Mouse (Mus musculus) midbrain, embryonic 11.5 days (tissue): Measurements from ENCODE around the gene Yipf2. TPM values are rescaled to one million over a fixed set of nuclear protein-coding genes. Genes with fewer than 3 reads are reported as not detected.

Source experiments
- ATAC-seq: fragments of 200-750 bp; cut with Nextera tagmentation; 2 replicates; pipeline ENCODE4 v1.8.0; 2017; ENCODE audit warnings: moderate TSS enrichment, moderate library complexity; ENCODE audit not compliant: low FRiP score
- DNase-seq: peaks from one replicate; pipeline ENCODE4 v3.0.0; 2015; ENCODE audit warnings: low spot score; ENCODE audit errors: missing footprints
- H3K27ac ChIP-seq: fragments of 300-500 bp; sonication (generic); 2 replicates; pipeline ENCODE4 v1.5.1; 2014; ENCODE audit warnings: low read depth, low read length
- H3K27me3 ChIP-seq: fragments of 300-500 bp; sonication (generic); 2 replicates; pipeline ENCODE4 v1.6.1; 2014; ENCODE audit warnings: mild to moderate bottlenecking, low read length, moderate library complexity, mixed read lengths; ENCODE audit not compliant: control insufficient read depth, insufficient read depth
- H3K36me3 ChIP-seq: fragments of 300-500 bp; sonication (generic); 2 replicates; pipeline ENCODE4 v1.6.1; 2014; ENCODE audit warnings: mild to moderate bottlenecking, low read length, moderate library complexity, mixed read lengths; ENCODE audit not compliant: control insufficient read depth, insufficient read depth
- H3K4me1 ChIP-seq: fragments of 300-500 bp; sonication (generic); 2 replicates; pipeline ENCODE4 v1.6.1; 2014; ENCODE audit warnings: low read length; ENCODE audit not compliant: control insufficient read depth, insufficient read depth
- H3K4me2 ChIP-seq: fragments of 300-500 bp; sonication (generic); 2 replicates; pipeline ENCODE4 v1.6.1; 2014; ENCODE audit warnings: mild to moderate bottlenecking, moderate library complexity
- H3K4me3 ChIP-seq: fragments of 300-500 bp; sonication (generic); 2 replicates; pipeline ENCODE4 v1.5.1; 2014; ENCODE audit warnings: low read depth, low read length
- H3K9ac ChIP-seq: fragments of 300-500 bp; sonication (generic); 2 replicates; pipeline ENCODE4 v1.6.1; 2014; ENCODE audit warnings: low read length
- H3K9me3 ChIP-seq: fragments of 300-500 bp; sonication (generic); 2 replicates; pipeline ENCODE4 v1.6.1; 2016; ENCODE audit warnings: low read length; ENCODE audit not compliant: control insufficient read depth
- WGBS: fragments of 180-500 bp; shearing (Covaris S2); extraction: QIAGEN DNeasy Blood & Tissue Kit; methylation state at CpG from one replicate; pipeline ENCODE4 v1.1.7; 2014; 5-methylcytosine and 5-hydroxymethylcytosine counted together
- polyA plus RNA-seq: library from polyadenylated mRNA; unstranded; fragments of >200 nt; fragmentation: Nextera tagmentation; extraction: Ambion mirVana; gene quantifications from 2 replicates; pipeline ENCODE4 v1.2.1, GENCODE M21; 2014

Yipf2 gene
- polyA plus RNA-seq, 1 experiment from 2014 or later: 14.8 TPM

GRCm38 (mm10) chr9:21591127-21591830 lies 1.3 kb downstream of the Yipf2 start:
- Histone ChIP-seq H3K4me2 (no peak overlapping the region), H3K36me3 (peaks cover 23% of the 10 kb centered on the region), H3K9ac (no peak overlapping the region), H3K9me3 (no peaks in the 10 kb centered on the region), H3K4me1 (peaks cover 12% of the 10 kb centered on the region), H3K4me3 (no peak overlapping the region), H3K27me3 (no peaks in the 10 kb centered on the region), H3K27ac (no peak overlapping the region)
- no peak for ATAC-seq
- 86% methylated on average over 6 of the region's 6 CpGs for WGBS
- DNase-seq: no peak

GRCm38 (mm10) chr9:21589538-21589937 lies 3.1 kb downstream of the Yipf2 start:
- peaks cover 12% of the 10 kb centered on the region for H3K4me1 ChIP-seq
- no peak overlapping the region for H3K4me2 ChIP-seq
- WGBS: 93% methylated on average over 5 of the region's 5 CpGs
- DNase-seq (no peak), ATAC-seq (no peak)
- no peak overlapping the region for H3K4me3 ChIP-seq
- H3K36me3 ChIP-seq: peaks cover 34% of the 10 kb centered on the region
- H3K27me3 ChIP-seq: no peaks in the 10 kb centered on the region
- H3K9ac ChIP-seq: no peak overlapping the region
- no peak overlapping the region for H3K27ac ChIP-seq
- H3K9me3 ChIP-seq: no peaks in the 10 kb centered on the region

- ATAC-seq (no peak), DNase-seq (no peak)
- Histone ChIP-seq H3K27ac (no peak overlapping the region), H3K4me1 (peaks cover 4% of the 10 kb centered on the region), H3K27me3 (no peaks in the 10 kb centered on the region), H3K4me2 (no peak overlapping the region), H3K36me3 (peaks cover 42% of the 10 kb centered on the region), H3K9me3 (no peaks in the 10 kb centered on the region), H3K4me3 (no peak overlapping the region), H3K9ac (no peak overlapping the region)
- WGBS: 88% methylated on average over 8 of the region's 8 CpGs
Measured at GRCm38 (mm10) chr9:21588350-21588749, 4.3 kb downstream of the Yipf2 start.

- Histone ChIP-seq H3K36me3 (peaks cover 47% of the 10 kb centered on the region), H3K4me1 (peaks cover 4% of the 10 kb centered on the region), H3K4me3 (no peak overlapping the region), H3K27me3 (no peaks in the 10 kb centered on the region), H3K9ac (no peak overlapping the region), H3K4me2 (no peak overlapping the region), H3K27ac (no peak overlapping the region), H3K9me3 (no peaks in the 10 kb centered on the region)
- WGBS: 93% methylated on average over 23 of the region's 23 CpGs
- no peak for DNase-seq
- no peak for ATAC-seq
Measured at GRCm38 (mm10) chr9:21587678-21588349, 4.8 kb downstream of the Yipf2 start.

GRCm38 (mm10) chr9:21585401-21585800 lies 7.2 kb downstream of the Yipf2 start:
- Histone ChIP-seq H3K9me3 (no peaks in the 10 kb centered on the region), H3K27me3 (no peaks in the 10 kb centered on the region), H3K36me3 (peaks cover 52% of the 10 kb centered on the region), H3K4me3 (no peak overlapping the region), H3K9ac (no peak overlapping the region), H3K27ac (no peak overlapping the region), H3K4me2 (no peak overlapping the region), H3K4me1 (no peaks in the 10 kb centered on the region)
- no peak for ATAC-seq
- peak; percentile 64 for DNase-seq
- WGBS: 89% methylated on average over 1 of the region's 1 CpGs

- Histone ChIP-seq H3K9ac (no peak overlapping the region), H3K4me2 (no peak overlapping the region), H3K9me3 (no peaks in the 10 kb centered on the region), H3K4me3 (no peak overlapping the region), H3K4me1 (no peaks in the 10 kb centered on the region), H3K27me3 (no peaks in the 10 kb centered on the region), H3K27ac (no peak overlapping the region), H3K36me3 (peaks cover 27% of the 10 kb centered on the region)
- ATAC-seq (no peak), DNase-seq (peak; percentile 62)
- 57% methylated on average over 3 of the region's 3 CpGs for WGBS
Measured at GRCm38 (mm10) chr9:21578226-21578625, 14.4 kb downstream of the Yipf2 start.

GRCm38 (mm10) chr9:21576286-21576685 lies 16.3 kb downstream of the Yipf2 start:
- no peak overlapping the region for H3K4me3 ChIP-seq
- H3K36me3 ChIP-seq: peaks cover 26% of the 10 kb centered on the region

GRCm38 (mm10) chr9:21575253-21575652 lies 17.4 kb downstream of the Yipf2 start:
- Histone ChIP-seq H3K9ac (no peak overlapping the region), H3K27me3 (no peaks in the 10 kb centered on the region), H3K4me3 (no peak overlapping the region), H3K36me3 (peaks cover 24% of the 10 kb centered on the region), H3K4me2 (no peak overlapping the region), H3K4me1 (no peaks in the 10 kb centered on the region), H3K27ac (no peak overlapping the region), H3K9me3 (no peaks in the 10 kb centered on the region)
- ATAC-seq (no peak), DNase-seq (peak; percentile 72)
- WGBS: 97% methylated on average over 10 of the region's 10 CpGs

More at GRCm38 (mm10) chr9:21576286-21576685, 16.3 kb downstream of the Yipf2 start:
- H3K9ac ChIP-seq: no peak overlapping the region
- DNase-seq: peak; percentile 49
- H3K9me3 ChIP-seq: no peaks in the 10 kb centered on the region
- H3K4me1 ChIP-seq: no peaks in the 10 kb centered on the region
- ATAC-seq: no peak
- no peak overlapping the region for H3K4me2 ChIP-seq
- no peaks in the 10 kb centered on the region for H3K27me3 ChIP-seq
- no peak overlapping the region for H3K27ac ChIP-seq
- WGBS: 100% methylated on average over 1 of the region's 1 CpGs

GRCm38 (mm10) chr9:21574012-21574801 lies 18.4 kb downstream of the Yipf2 start:
- H3K27me3 ChIP-seq: no peaks in the 10 kb centered on the region
- no peak overlapping the region for H3K4me3 ChIP-seq
- H3K4me2 ChIP-seq: no peak overlapping the region
- no peaks in the 10 kb centered on the region for H3K4me1 ChIP-seq
- DNase-seq (peak; percentile 65), ATAC-seq (no peak)
- no peak overlapping the region for H3K9ac ChIP-seq
- H3K9me3 ChIP-seq: no peaks in the 10 kb centered on the region
- 92% methylated on average over 8 of the region's 8 CpGs for WGBS
- H3K27ac ChIP-seq: no peak overlapping the region
- H3K36me3 ChIP-seq: peaks cover 31% of the 10 kb centered on the region
